Mouse (Mus musculus) megakaryocyte, embryonic 14.5 days (primary cell): ENCODE measurements around the gene Zic2.

Source experiments
- FLI1 ChIP-seq: IDR thresholded peaks from 2 replicates; pipeline ENCODE4 v1.6.1; 2012; ENCODE audit warnings: low read length, inconsistent platforms, mixed read lengths
- GATA1 ChIP-seq: IDR thresholded peaks from 3 replicates; pipeline ENCODE4 v1.6.1; 2012; ENCODE audit warnings: mixed read lengths, low read length, inconsistent platforms, borderline replicate concordance

- no peak for TF ChIP-seq GATA1
- TF ChIP-seq FLI1 = no peak
These were observed 12.1 kb downstream of the Zic2 start for GRCm38 (mm10) chr14:122487366-122487765.
